Mouse (Mus musculus) thymus, adult 18-20 months (tissue): ENCODE measurements at regions not wholly inside any gene's neighbourhood (a gene's known extent, or its start where the extent isn't known, plus 50 kb on each side); places are given as distances from the start of the nearest gene placed in this dataset.

Experiments used
- DNase-seq, 2 experiments: peaks; one replicate each; pipeline ENCODE4 v3.0.0; 2022; ENCODE audit warnings: mixed read lengths in 2 of 2

DNA sequence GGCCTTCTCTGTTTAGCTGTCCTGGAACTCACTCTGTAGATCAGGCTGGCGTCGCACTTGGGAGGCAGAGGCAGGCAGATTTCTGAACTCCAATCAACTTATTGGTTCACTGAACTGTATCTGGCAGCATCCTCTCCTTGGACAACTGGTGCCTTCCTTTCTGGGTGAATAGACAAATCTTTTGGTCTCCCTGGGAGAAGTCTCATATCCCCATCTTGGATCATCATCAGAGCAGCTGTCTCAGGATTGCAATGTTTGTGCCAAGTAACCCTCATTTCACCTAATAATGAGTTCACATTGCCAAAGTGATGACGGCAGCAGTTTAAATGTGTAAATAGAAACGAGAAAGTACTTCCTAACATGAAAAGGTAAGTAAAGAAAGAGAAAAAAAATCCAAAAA lies 759.8 kb upstream of the Car8 start:
- DNase-seq: no peak

DNA sequence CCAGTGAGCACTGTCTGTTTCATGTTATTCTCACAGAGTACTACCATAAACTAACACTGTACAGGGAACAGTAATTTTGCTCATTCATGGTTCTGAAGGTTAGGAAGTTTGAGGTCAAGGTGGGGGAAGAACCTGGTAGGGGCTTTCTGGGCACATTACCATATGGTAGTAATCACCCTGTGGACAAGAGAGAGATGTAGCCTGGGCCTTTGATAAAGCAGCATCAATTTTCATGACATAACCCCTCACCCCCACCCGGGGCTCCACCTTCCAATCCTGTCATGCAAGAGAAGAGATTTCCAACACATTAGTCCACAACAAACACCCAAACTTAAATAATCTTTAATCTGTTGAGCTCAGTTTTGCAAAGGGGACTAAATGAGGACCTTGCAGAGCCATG lies 753.3 kb upstream of the Car8 start:
- no peak for DNase-seq

DNA sequence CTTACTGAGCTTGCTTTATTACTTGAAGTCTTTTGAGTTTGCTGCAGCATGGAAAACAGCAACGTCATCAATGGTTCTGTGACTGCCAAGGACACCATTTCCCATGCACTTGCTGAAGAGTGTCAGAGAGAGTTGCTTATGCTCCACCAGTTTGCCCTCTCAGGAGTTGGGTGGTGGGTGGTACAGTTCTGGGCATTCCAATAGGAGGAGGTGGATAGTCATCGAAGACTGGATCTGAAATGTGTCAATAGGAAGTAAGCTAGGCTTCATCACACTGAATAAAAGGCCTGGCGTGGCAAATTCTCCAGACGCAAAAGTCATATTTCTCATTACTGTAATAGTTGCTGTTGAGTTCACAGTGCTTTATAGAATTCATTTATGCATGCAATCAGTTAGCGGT lies 751.7 kb upstream of the Car8 start:
- no peak for DNase-seq

DNA sequence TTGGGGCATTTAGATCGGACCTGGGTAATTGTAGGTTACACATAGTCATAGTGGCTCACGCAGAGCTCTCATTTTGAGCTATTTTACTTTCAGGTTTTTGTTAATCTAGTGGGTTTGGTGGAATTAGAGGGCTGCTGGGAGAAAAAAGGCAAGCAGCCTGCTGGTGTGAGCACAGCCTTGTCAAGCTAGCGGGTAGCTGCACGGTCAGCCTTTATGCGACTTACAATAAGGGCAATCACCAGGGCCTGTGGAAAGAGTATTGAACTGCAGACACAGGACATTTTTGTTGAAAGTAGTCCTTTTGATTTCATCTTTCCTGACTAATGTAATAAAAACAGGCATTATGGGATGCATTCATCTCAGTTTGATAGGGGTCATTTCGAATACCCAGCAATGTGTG lies 750.8 kb upstream of the Car8 start:
- no peak for DNase-seq

DNA sequence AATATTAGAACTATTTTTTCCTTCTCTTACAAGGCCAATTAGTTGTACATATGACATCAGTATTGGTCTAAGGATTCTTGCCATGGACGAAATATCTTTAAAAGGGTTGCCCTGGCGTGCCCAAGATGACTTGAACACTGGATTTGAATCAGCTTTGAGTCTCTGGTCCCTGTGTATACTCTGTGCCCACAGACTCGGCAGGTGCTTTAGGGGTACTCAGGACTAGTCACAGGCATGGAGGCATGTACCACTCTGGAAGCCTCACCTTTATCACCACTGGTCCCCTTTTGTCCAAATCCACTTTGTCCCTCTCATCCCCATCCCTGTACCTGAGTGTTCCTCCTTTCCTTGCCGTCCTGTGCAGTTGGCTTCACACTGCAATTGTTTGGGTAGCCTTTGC lies 750.3 kb upstream of the Car8 start:
- DNase-seq: no peak

DNA sequence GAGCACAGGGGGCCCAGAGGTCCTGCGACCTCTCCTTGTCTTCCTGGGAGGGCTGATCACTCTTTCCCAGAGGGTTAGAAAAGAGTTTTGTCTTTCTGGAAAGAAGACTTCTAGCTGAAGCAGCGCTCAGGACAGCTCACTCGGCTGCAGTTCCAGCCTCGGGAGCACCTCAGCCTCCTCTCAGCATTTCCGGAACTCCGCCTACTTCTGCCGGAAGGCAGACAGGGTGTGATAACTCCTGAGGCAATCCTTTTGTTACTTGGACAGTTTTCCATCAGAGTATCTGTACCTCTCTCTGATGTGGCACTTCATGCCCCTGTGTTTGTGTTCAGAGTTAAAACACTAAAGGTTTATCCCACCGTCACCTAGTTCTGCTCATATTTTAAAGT lies 749.5 kb upstream of the Car8 start:
- DNase-seq: no peak

DNA sequence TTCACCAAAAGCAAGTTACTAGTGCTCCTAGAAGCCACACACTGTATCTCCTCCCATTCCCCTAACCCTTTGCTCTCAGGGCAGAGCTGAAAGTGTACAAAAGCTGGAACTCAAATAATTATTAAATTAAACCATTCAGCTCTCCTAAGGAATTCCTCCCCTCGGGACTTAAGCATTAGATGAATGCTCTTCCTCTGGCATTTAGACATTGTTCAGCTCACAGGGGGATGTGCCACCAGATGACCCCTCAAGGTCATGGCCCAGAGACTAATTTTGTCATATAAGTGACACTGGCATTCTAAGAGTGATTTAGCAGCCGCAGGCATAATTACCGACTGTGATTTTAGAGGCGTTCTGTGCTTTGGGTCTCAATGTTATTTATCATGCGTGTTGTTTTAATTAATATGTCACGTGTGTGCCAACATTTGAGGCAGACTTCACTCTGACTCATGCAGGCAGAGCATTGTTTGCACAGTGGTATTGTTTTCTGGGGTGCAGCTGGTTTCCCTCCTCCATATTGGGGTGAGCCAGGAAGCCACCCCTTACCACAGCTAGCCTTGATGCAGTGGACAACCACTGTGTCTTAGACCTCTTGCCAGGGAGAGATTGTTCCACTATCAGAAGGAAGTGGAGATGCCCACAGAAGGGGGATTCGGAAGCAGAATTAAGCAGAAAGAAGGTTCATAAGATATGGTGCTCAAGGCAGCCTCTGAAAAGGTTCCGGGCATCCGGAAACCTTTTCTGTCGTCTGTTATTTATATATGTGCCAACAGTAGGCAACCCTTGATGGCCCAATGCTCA lies 748.9 kb upstream of the Car8 start:
- DNase-seq: no peak

DNA sequence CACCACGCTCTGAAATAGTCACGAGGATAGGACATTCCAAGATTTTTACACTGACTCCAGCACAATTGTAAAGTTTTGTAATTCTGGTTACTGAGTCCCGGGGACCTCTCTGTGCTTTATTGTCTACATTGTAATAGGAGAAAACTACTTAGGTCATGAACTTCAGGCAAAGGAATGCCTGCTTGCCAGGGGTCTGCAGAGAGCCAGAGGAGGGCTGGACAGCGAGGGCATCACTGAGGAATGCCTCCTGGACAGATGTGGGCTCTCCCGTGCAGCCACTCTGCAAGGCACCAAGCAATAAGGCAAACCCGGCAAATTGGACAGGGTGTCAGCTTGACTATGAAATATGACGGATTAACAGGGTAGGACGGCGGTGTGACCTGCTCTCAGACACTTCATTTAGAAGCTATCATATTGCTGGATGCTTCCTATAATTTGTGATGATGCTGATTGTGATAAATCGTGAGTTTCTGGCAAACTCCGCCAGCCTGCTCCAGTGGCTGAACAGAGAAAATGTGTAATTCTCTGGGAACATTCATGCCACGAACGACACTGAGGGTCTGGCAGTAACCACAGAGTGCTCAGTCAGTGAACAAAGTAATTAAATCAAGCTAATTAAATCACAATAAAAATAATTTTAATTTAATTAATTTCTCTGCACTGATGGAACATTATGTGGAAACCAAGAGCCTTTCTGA lies 747.7 kb upstream of the Car8 start:
- DNase-seq: no peak

DNA sequence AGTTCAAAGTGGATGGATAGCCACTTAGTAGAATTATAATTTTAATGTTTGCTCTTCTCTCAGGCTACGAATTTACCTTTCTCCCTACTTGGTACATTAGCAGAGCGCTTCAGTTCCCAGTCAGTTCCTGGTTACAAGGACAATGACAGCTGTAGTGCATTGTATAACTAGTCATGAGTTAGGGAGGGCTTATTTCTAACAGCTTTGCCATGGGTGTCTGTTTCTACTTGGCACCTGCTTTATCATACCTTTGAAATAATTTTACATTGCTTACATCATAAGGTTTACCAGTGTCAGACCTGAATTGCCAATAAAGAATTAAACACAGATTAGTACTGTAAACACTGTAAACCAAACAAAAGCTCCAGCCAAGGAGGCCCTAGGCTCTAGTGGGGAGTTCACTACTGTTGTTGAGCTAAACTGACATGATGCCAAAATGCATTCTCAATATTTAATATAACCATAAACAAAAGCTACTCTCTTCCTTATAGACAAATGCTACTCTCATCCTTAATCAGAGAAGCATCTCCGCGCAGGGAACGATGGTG lies 745.3 kb upstream of the Car8 start:
- DNase-seq: no peak

DNA sequence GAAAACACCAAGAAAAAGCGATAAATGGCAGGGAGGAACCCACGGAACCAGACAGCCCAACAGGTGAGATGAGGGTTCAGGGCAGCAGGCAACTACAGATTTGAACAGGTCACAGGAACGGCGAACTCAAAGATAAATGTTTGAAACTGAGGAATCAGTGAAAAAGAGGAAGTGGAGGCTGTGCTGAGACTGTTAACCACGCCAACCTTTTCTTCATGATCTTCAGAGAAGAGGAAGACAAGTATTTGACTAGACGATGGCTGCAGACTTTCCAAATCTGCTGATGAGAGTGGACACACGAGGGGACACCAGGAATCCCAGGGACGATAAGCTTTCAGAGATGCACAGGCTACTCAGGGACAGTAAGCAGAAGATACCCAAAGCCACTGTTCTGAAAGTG lies 740.1 kb upstream of the Car8 start:
- no peak for DNase-seq

DNA sequence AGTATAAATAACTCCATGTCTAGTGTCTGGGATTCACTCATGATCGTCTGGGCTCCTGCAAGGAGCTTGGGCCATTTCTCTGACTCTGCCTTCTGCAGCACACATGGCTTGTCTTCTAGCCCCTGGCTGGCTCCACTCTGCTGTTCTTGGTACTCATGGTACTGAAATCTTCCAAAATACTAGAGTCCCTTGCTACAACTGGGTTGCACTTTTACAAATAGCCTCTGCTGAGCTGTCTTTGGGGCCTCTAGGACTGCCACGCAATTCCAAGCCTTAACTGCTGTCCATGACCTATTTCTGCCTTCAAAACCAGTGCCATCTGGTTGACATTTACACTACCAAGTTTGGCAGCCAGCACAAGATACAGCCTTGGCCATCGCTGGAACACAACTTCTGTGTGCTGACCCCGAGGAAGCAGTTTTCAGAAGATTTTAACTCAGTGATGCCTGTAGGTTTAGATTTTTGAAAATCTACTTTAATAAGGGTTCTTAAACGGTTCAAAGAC lies 731.2 kb upstream of the Car8 start:
- DNase-seq: no peak

DNA sequence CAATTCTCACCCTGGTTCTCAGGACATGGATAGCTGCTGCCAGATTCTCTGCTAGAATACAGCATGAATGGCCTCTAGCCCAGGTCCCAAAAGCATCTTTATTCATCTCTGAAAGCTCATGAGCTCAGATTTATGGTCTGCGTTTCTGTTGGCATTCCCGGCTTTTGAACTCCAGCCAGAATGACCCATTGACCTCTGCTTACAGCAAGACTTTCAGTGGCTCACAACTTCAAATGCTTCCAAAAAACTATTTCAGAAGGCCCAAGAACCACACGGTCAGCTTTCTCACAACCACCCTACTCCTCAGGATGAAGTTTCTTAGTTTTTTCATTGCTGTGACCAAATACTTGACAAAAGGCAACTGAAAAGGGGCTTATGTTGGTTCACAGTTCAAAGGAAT lies 729.9 kb upstream of the Car8 start:
- no peak for DNase-seq

DNA sequence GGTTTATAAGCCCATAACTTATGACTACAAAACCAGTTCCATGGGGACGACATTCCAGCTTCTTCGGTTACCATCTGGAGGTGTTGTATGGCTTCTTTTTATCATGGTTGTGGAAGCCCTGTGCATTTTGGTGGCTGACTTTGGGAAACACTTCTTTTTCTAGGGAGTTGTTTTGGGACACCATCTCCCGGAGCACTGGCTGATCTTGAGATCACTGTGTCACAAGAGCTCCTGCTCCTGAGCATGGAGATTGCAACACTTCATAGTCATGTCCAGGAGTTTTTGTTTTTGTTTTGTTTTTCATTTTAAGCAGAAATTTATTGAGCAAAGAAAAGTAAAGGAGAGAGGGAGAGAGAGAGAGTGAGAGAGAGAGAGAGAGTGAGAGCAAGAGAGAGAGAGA lies 729.1 kb upstream of the Car8 start:
- DNase-seq: no peak

DNA sequence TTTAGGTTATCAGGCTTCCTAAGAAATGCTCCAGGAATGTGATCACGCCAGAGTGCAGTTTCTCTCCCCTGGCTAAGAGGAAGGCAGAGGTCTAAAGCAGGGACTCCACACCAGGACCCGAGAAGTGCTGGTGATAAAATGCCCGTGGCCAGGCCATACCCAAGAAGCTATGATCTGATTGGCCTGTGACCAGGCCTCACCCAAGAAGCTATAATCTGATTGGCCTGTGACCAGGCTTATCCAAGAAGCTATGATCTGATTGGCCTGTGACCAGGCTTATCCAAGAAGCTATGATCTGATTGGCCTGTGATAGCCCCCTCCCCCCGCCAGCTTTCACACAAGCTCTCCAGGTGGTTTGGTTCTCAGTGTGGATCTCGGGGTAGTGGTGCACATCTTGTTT lies 726.7 kb upstream of the Car8 start:
- DNase-seq: no peak

DNA sequence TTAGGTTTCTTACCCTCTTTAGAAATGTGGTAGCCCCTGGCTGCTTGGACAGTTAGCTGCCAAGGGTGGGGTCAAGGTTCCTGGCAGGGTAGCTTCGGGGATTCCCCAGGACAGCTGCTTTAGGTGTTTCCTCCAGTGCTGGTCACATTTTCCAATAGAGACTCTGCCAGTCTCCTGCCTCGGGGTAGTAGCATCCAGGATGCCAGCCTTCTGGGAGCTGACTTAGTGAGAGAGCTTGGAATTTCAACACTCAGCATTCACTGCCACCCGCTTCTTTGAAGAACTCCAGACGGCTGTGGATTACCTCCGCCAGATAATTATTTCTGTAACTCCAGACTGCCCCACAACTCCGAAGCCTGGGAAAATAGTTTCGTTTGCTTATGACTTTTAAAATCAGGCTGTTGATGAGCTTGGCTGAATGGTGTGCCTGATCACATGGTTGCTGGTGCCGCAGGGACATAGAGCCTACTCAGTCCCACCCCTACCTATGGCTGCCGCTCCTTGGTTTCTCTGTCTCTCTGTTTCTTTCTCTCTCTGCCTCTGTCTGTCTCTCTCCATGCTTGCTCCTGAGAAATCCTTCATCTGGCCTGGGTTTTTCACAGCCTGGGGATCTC lies 724.2 kb upstream of the Car8 start:
- DNase-seq: no peak

DNA sequence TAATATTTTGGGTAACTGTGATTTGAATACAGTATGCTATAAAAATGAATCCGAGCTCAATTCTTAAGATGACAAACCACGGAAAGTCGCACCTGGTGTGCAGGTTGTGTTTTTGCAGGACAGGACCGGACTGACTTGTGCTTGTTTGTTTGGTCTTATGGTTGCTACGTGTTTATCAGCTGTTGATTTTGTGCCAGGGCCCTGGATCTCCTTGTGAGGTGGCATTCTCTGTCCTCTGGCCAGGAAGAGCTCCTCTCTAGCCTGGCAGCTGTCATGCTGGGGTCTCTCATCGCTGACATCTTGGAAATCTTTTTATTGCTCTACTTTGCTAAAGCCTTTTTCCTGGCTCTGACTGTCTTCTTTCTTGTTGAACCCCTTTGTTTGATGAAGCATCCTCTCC lies 723.0 kb upstream of the Car8 start:
- no peak for DNase-seq

DNA sequence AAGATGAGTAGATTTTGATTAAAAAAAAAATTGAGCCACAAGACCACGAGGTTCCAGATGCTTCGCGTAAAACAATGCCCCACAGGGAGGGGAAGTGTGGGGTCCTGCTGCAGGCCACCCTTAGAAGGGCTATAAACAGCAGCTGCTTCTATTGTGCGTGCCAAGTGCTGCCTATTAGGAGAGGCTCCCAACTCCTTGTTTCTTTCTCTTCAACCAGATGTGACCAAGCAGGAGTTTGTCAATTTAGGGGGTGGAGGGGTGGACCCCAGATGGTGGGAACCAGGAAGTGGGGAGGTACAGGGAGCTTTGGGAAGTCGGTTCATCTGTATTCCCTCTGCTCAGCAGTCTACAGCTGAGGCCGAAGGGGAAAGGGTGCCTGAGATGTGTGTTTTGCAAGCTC lies 718.9 kb upstream of the Car8 start:
- DNase-seq: no peak

DNA sequence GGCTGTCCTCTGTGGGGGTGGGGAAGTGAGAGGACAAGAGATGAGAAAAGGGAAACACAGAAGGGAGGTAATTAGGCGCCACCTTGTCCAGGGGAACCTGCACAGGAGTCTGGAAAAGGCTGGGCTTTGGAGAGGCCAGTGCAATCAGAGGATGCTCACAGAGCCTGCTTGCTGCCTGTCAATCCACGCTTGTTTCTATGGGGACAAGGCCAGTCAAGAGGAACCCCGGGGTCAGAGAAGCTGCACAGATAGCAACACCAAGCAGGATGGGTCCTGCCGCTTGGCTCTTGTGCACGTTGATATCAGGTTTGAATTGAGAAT lies 718.1 kb upstream of the Car8 start:
- DNase-seq: no peak

DNA sequence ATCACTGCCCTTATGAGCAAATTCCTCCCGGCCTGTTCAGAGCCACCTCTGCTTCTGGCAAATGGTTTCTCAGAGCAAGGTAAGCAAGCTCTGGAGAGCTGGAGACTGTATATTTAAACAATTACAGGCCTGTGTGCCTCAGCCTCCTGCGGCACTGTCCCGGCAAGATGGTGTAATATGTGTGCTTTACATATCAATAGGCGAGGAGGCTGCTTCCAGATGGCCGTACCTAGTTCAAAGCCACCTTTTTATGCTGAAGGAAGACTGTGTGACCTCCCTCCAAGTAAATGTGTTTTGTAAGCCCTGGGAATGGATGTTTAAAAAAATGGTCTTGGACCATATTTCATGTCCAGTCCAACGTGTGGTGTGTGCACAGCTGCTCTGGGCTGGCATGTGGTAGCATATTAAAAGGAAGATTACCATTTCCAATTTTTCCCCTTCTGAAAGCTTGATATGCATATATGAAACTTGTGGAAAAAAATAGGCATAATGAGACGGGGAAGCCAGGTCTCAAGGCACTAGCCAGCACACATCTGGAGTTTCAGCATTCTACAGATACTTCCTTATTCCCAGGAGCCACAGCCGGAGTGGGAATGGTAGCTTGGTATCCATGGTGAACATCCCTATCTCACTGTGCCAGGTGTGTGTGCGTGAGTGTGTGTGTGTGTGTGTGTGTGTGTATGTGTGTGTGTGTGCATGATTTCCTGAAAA lies 717.6 kb upstream of the Car8 start:
- DNase-seq: no peak

DNA sequence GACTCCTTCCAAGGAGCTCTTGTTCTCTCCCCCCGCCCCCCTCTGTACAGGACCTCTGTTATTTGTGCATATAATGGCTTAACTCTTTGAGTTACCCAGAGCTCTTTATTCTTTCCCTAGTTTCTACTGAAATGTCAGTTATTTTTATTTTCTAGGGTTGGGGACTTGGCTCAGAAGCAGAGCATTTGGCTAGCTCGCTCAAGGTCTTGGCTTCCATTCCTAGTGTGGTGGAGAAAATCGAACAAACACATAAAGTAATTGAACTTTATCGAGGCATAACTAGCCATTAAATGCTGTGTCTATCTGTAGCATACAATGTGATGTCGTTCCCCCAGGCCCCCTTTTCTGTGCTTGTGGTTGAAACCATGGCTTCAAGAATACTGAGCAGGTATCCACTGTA lies 716.5 kb upstream of the Car8 start:
- DNase-seq: no peak

DNA sequence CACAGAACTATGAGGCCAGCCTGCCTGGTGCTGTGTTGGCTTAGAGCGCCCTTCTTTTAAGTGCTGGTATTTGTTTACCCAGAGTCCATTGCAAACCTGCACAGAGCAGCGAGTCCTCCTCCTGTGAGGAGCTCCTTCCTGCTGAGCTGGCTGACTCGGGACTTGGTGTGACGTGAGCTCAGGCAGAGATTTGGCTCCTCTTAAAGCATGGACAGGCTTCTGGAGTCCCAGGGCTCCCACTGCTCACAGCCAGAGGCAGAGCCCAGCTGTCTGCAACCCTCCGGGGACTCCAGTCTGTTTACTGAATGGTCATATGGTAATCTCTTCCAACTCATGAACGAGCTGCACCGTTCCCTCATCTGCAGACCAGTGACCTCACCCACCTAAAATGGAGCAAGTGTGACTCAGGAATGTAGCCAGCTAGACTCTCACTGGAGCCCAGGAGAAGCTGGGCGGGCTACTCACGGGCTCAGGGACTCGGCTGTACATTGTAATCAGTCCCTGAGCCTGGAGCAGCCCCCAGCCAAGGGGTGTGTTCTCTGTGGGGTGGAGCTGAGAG lies 715.6 kb upstream of the Car8 start:
- no peak for DNase-seq

DNA sequence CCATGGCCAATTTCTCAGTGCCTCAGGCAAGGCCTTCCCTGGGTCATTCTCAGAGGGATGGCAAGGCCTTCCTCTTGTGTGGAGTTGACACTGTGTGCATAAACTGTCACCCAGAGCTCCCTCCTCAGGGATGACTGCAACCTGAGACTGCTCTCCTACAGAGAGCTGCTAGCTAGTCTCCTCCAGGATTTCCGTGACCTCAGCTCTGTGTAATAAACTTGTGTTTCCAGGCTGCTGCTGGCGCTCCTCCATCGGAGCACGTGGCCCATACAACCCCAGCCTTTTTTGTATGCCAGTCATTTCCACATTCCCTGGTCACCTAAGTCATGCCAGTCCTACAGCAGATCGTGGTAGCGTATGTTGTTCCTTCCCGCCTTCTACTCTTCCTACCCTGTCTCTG lies 714.3 kb upstream of the Car8 start:
- no peak for DNase-seq

DNA sequence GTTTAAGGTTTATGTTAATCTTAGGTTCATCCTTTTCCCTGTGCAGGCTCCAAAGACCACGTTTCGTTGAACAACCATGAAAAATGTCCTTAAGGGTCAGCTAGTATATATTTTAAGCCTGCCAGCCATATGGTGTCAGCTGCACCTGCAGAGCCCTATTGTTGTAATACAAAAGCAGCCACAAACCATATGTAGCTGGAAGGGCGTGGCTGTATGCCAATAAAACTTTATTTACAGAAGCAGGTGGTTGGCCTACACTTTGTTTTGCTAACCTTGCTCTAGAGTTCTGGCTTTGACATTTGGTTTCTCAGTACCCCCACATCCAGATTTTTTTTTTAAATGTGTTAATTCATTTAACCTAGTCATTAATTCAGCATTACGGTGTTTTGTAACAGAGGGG lies 711.1 kb upstream of the Car8 start:
- DNase-seq: no peak
